Mouse (Mus musculus) mesoderm, embryonic 11.5 days (tissue): Measurements from ENCODE around the gene Ikbip.

ENCODE experiments used
- DNase-seq: peaks from one replicate; pipeline ENCODE4 v3.0.0-alpha.2; 2012; ENCODE audit warnings: low read depth, low spot score

The Ikbip gene

DNA sequence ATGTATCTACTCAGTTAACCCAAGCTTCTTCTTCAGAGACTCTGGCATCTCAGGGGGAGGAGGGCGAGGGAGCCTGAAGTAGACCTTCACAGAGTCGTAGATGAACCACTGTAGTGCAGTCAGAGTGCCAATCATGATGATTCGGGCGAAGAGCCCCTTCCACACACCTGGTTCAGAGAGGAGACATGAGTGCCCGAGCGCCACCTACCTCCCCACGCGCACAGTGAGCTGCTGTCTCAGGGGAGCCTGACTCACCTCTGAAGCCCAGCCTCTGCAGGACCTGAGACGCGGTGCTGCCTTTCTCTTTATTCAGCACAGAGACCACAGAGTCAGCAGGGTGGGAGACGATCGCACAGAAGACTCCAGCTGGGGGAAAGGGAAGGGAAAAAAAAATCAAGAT is 34.2 kb downstream of the Ikbip start:
- DNase-seq = no peak

DNA sequence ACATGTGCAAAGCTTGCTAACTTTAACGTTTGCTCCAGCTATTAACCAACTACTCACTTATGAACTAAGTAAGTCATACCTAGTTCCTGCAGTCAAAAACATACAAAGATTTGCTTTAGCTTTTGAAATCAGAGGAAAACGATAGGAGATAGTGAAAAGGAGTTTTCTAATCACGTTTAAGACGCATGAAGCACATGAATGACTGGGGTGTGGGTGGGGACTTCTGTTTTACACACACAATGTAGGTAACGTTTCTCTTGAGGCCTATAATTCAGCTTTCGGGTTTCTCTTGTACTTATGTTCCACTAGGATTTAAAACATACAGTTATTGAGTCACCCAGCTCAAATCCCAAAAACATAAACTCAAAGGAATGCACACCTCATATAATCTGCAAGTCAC is 39.9 kb downstream of the Ikbip start:
- DNase-seq = no peak

DNA sequence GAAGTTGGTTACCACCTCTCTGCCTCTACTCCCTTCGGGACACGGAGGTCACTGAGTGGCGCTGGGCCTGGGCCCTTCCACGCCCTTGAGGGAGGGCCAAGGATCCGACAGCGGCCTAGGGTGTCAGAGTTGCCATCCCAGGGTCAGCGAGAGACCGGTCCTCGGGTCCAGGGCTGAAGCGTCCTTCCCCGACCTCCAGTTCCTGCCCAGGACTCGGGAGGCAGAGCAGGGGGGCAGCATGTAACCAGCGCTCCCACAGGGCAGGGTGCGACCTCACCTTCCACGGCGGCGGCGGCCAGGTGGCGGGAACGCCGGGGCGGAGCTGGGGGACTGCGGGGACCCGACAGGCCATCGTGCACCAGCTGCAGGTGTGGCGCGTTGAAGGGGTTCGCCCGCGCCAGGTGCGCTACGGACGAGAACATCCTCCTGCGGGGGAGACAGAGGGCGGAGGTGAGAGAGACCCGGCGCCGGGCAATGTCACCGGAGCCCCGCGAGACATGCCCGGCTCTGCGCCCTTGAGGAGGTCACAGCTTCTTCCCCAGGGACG is 40.6 kb downstream of the Ikbip start:
- no peak for DNase-seq

DNA sequence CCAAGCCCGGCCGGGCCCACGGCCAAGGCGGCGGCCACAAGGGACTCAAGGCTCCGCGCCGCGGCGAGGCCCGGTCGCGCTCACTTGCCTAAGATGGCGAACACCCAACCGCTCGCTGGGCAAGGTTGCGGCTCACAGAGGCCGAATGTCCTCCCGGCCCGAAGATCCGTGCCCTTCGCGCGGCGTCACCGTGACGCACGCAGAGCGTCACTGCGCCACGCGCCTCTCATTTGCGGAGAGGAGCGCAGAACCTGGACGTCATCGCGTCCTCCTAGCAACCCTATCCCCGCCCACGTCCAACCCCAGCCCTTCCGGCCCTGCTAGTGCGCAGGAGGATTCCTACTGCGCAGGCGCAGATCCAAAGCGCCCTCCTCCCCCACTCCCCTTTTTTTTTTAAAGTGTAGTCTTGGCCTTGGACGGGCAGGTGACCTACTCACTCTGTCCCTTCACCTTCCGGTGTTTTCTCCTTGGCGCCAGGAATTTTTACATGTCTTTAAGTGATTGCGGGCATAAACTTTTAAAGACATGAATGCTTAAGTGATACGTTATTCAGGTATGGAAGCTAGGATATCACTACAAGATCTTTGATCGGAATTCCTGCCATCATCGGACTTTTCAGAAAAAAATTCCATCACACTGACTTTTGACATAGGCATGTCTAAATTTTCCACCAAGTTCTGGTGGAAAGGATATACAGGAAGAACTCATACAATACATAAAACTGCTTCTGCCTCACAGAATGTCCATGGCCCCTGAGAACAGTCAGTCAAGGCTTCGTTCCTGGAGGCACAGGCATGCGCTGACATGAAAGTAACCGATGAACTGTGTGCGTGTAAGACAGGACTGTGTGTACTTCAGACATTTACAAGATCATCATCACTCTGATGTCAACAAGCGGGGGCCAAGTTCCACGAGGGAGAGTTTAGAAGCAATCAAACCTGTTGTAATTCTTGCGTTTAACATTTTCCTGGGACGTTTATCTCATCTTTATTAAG is 41.4 kb downstream of the Ikbip start, which contains the start of gene Slc25a3:
TSS of gene Slc25a3 (minus strand) at position 232 of the 995 bp plus-strand sequence.
- DNase-seq = peak; percentile 100

DNA sequence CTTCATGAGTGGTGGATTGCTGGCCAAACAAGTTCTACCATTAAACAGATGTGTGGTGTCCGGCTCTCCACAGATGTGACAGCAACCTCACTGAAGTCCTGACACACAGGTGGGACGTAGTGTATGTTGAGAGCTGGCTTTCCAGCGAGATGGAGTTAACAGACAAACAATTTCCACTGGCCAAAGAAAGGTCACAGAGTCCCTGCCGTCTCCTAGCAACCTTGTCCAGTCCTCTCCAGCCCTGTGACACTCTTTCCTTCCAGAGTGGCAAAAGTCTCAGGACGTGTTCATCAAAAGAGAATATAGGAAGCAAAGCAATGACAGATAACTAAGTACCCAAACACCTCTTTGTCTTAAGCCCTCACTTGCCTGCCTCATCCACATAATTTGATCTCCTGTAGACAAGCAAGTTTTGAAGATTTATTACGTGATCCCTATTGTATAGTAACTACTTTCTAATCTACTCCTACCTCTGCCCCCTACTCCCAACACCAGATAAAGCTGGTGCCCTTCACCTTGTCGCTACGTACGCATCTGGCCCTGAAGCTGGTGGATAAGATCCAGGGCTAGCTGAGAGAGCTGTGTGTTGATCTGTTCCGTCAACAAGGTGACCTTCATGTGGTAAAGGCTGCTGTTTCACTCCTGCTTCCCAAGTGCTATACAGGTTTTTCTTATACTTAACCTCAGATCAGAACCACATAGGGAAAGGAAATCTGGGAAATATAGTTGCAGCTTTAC is 44.0 kb downstream of the Ikbip start:
- DNase-seq = no peak

DNA sequence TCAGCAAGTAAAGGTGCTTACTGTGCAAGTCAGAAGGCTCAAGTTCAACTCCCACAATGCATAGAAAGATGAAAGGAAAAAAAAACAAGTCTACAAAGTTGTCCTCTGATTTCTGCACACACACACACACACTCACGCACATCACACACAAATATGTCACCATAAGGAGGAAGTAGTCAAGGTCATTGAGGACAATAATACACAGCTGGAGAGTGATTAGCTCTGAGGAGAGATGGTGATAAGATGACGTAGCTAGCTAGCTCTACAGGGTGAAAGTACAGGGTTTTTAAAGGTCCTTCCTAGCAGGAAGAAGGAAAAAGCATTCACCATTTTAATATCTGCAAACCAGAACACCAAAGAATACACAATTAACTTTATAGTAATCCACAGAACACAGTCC is 44.7 kb downstream of the Ikbip start:
- DNase-seq = no peak

DNA sequence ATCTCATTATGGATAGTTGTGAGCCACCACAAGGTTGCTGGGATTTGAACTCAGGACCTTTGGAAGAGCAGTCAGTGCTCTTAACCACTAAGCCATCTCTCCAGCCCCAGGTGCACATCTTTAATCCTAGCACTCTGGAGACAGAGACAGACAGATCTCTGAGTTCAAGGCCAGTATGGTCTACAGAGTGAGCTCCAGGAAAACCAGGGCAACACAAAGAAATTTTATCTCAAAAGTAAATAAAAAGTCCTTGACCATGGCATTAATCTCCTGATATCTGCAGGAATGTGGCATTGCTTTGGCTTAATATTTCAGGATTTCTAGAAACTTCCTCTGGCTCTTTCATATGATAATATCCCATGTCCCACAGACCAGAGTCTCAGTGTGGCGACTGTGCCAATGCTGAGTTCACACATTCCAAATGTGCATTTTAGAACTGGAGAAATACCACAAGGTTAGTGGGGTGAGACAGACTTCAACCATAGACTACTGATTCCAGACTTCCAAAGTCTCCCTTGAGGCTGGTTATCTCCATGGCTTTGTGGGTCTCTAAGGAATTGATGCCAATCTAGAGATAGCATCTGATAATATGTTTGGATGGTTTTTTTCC is 45.9 kb downstream of the Ikbip start:
- no peak for DNase-seq

DNA sequence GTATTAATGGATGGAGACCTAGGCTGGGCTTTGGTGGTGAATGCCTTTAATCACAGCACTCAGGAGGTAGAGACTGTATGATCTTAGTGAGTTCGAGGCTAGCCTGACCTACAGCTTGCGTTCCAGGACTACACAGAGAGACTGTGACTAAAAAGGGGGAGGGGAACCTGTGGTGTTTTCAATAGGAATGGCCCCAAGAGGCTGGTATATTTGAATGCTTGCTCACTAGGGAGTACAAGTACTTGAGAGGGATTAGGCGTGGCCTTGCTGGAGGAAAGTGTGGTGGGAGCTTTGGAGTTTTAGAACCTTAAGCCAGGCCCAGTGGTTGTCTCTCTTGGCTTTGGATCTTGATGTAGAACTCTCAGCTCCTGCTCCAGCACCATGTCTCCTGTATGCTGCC is 48.1 kb downstream of the Ikbip start:
- no peak for DNase-seq

DNA sequence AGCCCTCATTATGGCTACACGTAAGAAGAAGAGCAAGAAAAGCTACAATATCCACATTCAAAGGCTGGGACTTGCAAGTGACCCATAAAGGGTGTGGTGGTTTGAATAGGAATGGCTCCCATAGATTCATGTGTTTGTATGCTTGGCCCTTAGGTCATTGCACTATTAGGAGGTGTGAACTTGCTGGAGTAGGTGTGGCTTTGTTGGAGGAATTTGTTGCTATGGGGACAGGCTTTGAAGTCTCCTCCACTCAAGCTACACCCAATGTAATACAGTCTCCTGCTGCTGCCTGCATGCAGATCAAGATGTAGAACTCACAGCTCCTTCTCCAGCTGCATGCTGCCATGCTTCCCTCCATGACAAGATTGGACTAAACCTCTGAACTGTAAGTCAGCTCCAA is 48.8 kb downstream of the Ikbip start:
- DNase-seq = no peak

DNA sequence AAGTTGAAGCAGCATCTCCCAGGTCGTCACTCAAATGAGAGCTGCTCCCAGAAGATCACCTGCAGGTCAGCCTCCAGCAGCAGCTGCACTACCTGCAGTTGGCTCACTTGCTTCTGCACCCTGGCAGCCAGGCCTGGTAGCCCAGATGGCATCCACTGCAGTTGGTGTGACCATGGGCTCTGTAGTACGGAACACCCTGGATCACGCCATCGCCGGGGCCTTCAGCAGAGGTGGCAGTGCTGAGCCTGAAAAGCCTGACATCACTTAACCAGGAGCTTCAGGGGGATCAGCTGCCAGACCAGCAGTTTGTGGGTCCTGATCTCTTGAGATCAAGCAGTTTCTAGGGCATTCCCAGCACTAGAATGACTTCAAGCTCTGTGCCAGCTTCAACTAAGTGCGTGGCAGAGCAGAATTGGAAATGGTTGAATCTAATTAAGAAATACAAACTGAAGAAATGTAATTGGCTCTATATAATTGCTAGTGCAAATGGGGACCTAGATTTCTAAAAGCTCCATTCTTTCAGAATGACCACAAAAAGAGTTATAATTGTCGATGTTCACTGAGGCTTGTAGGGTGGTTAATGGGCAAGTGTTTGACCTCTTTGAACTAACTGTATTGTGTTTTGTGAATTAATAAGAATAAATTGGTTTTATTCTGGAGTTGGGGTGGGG is 52.7 kb downstream of the Ikbip start:
- DNase-seq = no peak

DNA sequence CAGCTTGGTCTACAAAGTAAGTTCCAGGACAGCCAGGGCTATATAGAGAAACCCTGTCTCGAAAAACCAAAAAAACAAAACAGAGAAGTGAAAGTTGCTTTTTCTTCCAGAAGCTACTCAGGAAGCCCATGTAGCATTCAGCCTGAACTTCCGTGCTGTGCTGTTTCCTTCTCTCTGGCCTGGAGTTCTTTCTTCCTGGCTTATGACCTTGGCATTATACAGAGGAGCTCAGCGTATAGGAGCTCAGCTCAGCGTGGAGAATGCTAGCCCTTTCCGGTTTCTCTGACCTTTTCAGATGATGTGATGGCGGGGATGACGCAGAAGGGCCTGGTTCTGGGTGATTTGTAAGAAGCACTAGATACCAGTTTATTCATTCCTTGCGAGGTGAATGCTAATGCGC is 54.7 kb downstream of the Ikbip start:
- no peak for DNase-seq

DNA sequence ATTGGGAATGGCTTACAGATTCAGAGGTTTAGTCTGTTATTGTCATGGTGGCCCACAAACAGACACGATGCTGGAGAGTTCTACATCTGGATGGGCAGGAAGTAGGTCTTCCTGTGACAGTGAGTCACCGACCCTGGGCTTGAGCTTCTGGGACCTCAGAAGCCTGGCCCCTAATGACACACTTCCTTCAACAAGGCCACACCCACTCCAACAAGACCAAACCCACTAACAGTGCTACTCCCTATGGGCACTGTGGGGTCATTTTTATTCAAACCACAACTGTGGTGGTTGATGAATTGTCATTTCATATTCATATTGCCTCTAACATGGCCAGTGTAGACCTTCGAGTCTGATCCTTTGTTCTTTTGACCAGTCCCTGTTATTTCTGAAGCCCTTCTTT is 55.6 kb downstream of the Ikbip start:
- DNase-seq = no peak

DNA sequence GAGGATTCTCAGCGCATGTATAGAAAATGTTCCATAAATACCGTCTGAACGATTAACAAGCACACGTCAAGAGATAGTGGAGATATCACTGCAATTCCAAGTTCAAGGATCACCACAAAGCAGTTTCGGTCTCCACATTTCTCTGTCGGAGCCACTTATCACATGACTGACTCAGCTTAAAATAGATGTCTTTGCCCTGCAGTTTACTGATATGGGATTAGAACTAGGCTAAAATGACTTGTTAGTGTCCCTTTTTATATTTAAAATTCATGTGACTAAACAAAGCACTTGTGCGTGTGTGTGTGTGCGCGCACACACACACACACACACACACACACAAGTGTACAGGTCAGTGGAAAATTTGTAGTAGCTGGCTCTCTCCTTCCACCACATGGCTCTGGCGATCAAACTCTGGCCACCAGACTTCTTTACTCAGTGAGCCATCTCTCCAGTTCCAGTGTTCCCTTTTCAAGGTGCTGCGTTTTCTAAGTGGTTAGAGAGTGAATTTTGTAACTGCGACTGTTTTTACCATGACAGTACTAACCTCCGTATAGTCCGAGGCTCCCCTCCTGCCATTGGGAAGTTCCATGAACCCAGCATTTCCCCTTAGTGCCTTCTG is 56.5 kb downstream of the Ikbip start:
- no peak for DNase-seq

DNA sequence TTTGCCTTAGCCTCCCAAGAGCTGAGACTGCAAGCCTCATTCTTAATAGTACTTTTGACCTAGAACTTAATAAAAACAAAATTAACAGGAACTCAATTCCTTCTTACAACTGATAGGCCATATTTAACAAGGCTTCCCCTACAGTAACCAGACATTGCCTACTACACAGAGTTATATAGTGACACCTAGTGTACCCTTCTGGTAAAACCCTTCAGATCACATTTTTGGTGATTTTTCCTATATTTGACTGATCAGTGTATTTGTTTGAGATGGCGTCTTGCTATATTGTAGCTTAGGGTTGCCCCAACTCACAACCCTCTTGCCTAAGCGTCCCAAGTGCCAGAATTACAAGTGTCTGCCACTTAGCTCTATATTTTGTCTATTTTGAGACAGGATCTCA is 58.8 kb downstream of the Ikbip start:
- DNase-seq = peak; percentile 52

DNA sequence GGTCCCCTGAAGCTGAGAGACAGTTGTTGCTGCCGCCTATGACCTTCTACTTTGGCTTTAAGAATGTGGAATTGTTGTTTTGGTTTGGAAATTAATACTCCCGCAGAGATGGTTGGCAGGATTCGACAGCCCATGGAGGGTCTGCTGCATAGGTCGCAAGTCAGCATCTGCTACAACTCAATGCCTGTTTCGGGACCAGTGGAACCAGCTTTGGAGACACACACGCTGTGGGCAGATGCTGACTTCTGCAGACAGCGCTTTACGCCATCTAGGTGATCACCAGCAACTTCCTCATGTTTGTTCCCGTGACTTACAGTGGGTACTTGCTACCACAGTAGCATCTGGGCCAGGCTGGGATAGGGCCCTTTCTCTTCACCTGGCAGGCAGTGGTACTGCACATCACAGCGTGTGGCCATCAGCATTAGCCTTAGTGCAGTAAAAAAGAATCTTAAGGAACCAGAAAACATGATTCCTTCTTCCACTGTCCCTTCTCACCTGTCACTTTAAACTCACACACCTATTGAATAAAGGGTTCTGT is 60.0 kb downstream of the Ikbip start:
- no peak for DNase-seq

DNA sequence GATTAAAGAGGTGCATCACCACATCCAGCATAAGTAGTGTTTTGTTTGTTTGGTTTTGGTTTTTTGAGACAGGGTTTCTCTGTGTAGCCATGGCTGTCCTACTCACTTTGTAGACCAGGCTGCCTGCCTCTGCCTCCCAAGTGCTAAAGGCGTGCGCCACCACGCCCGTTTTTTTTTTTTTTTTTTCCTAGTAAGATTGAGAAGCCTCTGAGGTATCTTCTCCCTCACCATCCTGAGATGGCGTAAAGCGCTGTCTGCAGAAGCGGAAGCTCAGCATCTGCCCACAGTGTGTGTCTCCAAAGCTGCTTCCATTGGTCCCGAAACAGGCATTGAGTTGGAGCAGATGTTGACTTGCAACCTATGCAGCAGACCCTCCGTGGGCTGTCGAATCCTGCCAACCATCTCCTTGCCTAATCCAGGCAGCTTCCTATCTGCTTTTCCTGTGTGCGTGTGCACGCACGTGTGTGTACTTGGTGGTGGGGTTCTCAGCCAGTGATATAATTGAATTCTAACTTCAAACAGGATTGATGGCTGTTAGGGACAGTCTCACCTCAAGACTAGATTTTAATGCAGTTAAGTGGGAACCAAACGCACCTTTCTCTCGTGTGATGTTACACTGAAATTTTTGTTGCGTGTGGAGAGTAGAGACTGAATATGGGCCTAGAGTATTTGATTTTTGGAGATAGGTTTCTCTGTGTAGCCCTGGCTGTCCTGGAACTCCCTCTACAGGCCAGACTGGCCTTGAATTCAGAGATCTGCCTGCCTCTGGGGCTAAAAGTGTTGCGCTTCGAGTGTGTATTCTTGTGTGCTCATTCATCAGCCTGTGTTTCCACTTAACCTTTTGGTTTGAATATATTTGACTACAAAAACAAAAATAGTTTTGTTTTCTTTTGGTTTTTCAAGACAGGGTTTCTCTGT is 60.8 kb downstream of the Ikbip start:
- no peak for DNase-seq

DNA sequence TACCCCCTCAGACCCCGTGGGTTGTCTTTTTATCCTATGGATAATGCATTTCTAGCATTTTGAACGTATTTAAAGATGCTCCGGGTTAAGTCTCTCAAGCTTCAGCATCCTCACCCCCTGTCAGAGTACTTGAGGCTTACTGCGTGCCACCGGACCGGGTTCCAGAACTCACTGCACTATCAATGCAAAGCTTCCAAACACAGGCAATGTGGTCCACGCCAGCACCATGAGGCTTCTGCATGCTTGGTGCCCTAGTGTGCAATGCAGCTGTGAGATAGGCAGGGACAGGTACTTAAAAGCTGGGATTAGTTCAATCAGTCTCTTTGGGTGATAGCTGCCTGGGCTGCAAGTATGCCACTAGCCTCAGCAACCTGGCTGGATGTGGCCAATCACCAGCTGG is 62.7 kb downstream of the Ikbip start:
- no peak for DNase-seq
